Mouse (Mus musculus) embryonic fibroblast, embryonic 13.5 days (primary cell): ENCODE measurements around the gene Esf1.

Experiments used
- CTCF ChIP-seq: IDR thresholded peaks from 2 replicates; pipeline ENCODE4 v1.5.1; 2011; ENCODE audit warnings: mild to moderate bottlenecking, control low read depth, low read length, moderate library complexity, borderline replicate concordance; ENCODE audit not compliant: insufficient read depth
- POLR2A ChIP-seq: IDR thresholded peaks from 2 replicates; pipeline ENCODE4 v1.6.1; 2011; ENCODE audit warnings: low read depth, mild to moderate bottlenecking, control low read depth, low read length, moderate library complexity

DNA sequence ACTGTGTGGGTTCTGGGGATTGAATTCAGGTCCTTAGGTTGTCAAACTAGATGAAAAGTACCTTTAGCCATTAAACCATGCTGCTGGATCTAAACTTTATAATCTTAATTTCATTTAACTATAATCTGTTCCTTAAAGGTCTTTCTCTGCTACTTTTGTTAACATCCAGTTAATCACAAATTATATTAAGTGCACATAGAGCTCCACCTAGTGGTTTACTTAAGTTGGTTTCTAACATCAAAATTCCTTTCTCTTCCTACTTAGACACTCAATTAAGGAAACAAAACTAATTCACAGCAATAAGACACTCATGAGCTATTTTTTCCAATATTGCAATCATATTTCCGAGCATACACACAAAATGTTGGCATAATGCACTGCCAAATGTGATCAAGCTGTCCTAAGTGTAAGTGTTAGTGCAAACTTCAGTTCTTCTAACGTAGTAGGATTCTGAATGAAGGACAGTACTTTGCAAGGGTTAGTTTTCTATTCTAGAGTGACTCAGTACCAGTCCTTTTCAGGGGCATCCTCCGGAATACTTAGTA lies 11.1 kb downstream of the Esf1 start:
- TF ChIP-seq CTCF (no peak), POLR2A (no peak)
